Mouse (Mus musculus) embryo, embryonic 11 days (tissue): ENCODE measurements around the gene Vwa2.

Experiments
- DNase-seq: peaks from one replicate; pipeline ENCODE4 v3.0.0-alpha.2; 2015

Gene Vwa2

DNA sequence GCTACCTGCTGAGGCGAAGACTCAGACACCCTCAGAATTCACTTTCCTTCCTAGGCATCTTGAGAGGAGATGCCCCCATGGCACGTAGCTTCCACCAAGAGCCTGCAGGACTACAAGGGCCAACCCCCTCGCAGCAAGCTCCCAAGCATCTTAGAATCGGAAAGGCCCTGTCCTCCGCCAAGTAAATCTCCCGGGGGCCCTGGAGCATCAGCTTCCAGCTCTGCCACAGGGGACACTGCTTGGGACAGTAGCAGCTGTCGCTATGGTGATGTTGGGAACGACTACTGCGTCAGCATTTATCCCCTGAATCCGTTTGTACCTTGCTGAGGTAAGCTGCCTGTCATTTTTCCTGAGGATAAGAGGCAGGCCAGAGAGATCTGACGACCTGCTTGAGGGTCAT, 36.5 kb downstream of the Vwa2 start:
- DNase-seq = no peak

DNA sequence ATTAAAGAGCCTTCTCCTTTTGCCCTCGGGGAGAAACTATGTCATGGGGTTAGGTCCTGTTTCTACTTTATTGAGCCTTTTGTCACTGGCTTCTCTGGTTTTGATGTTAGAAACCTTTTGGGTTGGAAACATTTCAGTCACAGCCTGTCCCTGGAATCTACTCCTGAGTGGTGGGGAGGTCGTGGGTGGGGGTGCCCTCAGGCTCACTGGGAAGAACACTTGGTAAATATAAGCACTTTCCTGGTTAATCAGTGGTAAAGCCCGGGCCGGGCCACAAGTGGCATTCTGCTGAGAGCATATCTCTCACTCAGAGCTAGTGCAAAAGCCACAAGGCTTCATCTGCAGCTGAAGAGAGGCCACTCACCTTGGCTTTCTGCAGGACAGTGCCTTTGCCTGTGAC, 39.7 kb downstream of the Vwa2 start:
- no peak for DNase-seq

DNA sequence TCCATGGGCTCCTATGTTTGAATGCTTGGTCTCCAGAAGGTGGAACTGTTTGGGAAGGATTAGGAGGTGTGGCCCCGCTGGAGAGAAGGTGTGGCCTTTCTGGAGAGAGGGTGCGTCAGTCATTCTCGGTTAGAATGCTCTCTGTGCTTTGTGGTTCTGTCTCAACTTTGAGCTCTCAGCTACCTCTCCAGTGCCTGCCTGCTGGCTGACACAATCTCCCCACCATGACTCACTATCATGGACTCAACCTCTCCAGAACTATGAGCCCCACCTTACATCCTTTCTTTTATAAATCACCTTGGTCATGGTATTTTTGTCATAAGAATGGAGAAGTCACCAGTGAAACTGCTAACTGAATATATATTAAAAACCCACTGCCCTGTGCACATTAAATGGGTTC, 40.6 kb downstream of the Vwa2 start:
- DNase-seq = no peak

DNA sequence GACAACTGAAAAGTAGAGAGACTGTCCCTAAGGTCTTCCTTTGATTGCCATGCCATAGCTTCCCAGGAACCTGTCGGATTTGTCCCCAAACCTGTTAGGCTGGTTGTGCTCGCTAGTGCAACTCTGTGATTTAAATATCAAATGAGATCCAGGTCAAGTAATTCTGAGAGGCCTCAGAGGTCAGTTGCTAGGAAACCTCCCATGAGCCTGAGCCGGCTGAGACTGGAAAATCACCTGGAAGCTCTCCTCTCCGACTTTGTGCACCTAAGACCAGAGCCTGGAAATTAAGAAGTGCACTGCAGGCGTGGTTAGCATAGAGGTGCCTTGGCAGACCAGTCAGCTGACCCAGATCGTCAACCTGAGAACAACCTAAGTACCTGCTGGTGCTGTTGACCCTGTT, 41.0 kb downstream of the Vwa2 start:
- no peak for DNase-seq

DNA sequence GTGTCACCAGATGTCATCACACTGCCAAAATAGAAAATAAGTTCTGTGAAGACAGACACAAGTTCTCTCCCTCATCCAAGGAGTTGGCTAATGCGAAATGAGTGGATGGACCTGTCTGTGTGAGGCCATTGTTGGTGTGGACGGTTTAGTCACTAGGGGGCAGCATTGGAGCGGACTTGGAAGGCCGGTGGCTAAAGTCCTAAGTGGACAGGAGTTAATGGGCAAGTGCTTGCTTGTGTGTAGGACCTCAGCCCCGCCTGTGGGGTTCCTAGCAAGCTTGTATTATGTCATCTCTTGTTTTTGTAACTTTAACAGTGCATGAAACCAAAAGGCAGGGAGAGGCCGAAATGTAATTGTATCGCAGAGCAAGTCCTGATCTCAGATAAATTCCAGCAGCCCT, 45.6 kb downstream of the Vwa2 start:
- DNase-seq = peak; percentile 91

DNA sequence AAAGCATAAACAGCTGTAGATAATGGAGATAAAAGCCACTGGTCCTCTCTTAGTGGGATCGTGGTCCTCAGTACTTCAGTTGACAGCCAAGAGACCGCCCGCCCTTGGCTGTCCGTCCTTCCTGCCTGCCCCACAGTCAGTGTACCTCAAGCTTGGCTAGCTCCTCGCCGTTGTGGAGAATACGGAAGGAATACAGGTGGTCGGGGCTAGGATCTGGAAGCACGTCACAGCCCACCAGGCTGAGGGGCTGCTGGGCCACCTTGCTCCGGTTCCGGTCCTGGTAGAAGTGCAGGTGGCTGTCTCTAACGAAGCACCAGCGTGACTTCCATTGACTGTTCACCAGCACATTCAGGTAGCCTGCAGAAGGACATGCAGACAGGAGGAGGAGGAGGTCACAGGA, 46.2 kb downstream of the Vwa2 start:
- DNase-seq = no peak

DNA sequence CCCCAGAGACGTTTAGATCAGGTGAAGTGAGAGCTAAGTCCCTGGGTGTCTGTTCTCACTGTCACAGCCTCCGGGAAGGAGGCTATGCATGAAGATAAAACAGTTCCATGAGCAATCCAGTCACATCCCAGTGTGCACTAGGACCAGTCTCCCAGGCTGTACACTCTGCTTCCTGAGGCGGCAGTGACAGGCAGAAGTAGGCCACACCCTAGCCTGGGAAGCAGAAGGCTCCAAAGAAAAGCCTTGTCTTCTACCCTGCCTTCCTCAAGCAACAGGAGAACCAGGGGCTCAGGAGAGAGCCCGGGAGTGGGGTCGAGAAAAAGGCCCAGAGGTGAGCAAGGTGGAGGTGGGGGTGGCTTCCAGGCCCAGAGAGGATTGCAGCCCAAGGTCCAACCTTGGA, 47.7 kb downstream of the Vwa2 start:
- no peak for DNase-seq

DNA sequence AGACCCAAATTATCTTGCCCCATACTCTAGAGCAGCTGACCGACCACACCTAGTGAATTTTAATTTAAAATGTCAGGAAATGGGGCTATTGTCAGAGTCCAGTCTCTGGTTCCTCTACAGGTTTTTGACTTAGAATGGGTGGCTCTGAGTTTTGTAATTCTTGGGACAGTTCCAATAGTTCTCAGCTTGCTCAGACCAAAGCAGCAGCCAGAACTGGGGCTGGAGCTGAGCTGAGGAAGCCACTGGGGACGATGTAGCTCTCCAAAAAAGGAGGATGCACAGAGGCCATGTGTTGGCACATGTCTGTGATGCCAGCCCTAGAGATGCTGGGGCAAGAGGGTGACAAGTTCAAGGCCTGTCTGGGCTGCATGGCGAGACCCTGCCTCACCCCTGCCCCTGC, 55.3 kb downstream of the Vwa2 start:
- DNase-seq = no peak

DNA sequence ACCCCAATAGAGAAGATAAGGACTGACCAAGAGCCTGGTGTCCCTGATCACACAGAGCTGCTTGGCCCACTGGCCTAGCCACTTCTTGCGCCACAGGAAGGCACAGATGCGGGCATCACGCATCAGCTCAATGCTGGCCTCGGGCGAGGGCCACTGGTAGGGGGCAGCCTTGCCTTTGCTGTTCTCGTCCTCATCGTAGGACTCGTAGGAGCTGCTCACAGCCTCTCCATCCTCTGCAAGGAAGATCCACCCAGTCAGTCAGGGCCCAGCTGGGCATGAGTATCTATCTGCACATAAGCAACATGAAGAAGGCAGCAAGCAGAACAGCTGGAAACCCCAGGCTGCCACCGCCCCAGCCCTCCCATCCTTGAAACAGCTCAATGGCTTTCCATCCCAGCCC, 56.0 kb downstream of the Vwa2 start:
- no peak for DNase-seq

DNA sequence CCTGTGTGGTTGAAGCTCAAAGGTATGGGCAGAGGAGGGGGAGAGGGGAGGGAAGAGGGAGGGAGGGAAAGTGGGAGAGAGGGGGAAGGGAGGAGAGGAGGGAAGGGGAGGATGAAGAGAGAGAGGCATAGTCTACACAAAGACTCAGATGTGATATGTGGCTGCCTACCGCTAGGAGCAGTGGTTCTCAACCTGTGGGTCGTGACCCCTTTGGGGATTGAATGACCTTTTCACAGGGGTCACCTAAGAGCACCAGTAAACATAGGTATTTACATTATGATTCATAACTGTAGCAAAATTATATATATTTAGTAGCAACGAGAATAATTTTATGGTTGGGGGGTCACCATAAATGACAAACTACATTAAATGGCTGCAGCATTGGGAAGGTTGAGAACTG, 59.8 kb downstream of the Vwa2 start:
- DNase-seq = no peak

DNA sequence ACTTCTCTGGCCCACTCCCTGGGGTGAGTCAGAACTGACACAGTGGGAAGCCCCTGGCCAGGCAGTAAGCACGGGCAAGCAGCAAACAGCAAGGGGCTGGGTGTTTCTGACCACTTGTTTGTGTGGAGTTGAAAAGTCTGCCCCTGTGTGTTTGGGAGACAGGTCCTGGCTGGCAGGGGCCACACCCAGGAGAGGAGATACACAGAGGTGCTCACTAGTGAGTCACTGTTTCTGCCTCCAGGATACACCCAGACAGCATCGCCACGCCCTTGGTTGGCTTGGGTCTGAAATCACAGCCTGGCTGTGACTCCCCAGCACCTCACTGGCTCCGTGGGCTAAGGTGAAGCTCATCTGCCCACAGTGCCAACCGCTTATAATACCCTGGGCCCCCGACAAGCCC, 61.1 kb downstream of the Vwa2 start:
- no peak for DNase-seq

DNA sequence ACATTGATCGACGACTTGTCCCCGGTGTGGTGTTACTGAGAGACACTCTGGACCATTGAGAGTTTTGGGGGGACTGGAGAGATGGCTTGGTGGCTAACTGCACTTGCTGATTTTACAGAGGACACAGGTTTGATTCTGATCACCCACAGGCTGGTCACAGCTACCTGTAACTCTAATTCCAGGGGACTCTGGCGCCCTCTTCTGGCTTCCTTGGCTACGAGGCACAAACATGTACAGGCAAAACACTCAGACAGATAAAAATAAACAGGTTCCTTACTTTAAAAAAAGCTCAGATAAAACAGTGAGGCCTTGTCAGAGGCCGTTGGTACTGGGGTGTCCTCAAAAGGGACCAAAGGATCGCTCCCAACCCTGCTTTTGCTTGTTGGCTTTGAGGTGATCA, 61.7 kb downstream of the Vwa2 start:
- no peak for DNase-seq

DNA sequence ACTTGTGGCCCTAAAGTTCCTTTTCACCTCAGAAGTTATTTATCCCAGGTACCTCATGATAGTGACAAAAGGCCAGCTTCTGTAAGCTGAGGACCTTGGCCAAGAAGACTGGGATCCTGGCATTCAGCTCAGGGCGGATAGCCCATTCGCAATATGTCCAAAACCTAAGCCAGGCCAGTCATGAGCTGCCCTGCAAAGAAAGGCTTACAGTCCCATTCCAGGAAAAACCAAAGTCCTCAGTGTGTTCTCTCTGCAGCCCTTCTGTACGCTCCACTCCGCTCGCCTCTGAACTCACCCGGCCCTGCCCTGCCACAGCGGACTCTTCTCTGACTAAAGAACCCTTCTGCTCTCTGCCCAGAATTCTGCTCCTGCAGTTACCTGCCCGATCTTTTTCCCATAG, 62.2 kb downstream of the Vwa2 start:
- DNase-seq = no peak

DNA sequence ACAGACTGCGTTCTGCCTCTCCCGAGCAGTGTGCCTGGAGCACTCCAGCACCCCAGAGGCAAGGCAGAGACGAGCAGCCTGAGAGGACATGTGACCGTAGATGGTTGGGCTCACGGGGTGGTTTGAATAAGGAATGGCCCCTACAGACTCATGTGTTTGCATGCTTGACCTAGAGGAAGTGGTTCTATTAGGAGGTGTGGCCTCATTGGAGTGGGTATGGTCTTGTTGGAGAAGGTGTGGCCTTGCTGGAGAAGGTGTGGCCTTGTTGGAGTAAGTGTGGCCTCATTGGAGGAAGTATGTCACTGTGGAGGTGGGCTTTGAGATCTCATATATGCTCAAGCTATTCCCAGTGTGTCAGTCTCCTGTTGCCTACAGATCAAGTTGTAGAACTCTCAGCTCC, 63.9 kb downstream of the Vwa2 start:
- DNase-seq = no peak

DNA sequence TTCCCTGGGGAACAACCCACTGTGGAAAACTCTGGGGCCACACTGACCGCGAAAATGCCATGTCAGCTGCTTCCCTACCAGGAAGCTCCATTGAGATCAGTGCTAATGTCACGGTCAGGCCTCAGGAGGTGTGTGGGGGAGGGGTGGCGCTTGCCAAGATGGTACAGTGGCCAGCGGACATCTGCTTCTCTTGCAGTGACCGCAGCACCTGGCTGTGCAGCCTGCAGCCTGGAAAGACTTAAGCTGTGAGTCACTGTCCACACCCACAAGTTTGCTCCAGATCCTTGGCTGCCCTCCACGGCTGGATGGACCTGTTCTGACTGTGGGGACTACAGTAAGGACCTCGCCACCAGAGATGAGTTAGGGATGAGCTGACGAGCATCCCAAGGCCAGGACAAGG, 65.8 kb downstream of the Vwa2 start:
- DNase-seq = peak; percentile 21

DNA sequence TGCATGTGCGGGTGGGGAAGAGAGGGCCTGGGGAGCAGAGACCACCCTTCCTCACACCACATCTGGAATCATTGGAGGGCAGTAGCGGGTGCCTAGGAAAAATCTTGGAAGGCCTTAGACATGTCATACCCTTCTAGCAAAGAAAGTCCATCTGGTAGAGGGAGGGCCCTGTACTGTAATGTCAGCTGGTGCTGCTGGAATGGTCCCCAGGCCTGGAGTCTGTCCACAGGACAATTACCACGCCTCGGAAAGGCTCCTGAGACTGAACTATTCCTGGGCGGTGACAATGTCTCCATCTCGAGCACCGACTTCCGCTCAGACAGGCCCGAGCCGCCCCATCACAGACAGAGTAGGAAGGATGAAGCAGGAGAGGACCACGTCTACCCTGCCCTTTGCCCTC, 66.5 kb downstream of the Vwa2 start:
- DNase-seq = no peak

DNA sequence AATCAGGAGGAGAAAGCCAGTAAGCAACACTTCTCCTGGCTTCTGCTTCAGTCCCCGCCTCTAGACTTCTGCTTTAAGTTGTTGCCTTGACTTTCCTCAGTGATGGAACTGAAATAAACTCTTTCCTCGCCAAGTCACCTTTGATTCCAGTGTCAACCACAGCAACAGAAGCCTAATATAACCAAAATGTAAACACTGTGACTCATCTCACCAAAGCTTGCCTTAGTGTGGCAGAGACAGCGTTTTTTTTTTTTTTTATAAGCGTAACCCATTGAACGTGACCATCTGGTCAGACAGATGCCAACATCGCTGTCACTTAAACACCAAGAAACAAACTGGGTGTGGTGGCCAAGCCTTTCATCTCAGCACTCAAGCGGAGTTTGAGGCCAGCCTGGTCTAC, 68.2 kb downstream of the Vwa2 start:
- no peak for DNase-seq

DNA sequence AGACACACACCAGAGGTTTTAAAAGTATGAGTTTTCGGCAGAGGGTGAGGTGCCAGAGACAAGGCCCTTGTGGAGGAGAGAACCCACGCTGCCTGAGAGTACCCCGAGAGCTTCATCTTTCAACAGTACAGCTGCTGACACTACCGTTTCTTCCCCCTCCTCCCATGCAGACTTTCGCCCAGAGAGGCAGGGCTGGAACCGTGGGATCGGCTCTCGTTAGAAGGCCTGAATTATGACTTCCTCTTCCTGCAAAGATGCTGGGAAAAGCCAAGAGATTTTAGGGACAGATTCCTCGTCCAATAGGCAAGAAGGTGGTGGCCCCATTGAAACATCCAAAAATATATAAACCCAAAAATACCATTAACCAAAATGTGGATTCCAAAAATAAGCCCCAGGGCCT, 70.2 kb downstream of the Vwa2 start:
- no peak for DNase-seq

DNA sequence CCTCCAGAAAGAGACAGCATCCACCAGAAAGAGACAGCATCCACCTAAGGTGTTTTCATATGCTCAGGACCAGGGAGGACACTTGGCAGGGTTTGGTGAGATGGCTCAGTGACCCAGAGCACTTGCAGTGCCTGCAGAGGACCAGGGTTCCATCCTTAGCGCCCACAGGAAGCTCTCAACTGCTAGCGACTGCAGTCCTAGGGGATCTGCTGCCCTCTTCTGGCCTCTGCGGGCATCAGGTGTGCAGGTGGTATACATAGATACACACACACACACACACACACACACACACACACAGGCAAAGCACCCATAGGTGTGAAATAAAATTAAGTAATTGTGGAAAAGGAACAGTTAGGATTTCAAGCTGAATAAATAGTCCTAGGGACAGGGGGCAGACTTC, 70.8 kb downstream of the Vwa2 start:
- DNase-seq = no peak

DNA sequence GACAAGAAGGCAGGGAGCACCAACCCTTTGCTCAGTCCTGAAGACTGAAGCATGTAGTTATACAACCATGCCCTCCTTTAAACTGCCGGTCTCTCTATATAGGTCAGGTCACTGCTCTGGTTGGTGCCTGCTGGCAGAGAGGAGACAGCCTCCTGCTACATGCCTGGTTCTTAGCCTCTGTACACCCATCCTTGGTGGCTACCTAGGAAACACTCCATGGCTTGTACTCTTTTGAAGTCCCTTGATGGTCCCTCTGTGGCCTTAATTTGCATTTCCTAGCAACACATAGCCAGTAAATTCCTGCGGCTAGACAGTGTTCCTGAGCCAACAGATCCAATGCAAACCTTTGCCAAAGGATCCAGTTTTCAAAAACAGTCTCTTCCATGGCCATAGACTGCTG, 71.6 kb downstream of the Vwa2 start:
- no peak for DNase-seq

DNA sequence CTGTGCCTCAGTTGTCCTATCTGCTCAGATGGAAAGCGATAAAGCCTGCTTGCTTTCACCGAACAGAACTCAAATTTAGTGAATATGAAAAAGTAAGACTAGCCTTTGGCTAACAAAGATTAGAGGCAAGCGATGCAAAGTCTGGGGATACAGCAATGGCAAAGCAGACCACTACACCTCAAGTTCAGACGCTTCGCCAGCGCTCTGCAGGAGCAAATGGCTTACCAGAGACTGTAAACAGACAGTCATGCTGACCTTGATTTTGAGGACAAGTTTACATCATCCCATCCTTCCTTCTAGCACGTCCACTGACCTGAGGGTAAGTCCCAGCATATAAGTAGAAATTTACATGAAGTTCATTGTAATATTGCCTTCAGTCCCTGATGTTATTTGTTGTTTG, 72.2 kb downstream of the Vwa2 start:
- DNase-seq = no peak

DNA sequence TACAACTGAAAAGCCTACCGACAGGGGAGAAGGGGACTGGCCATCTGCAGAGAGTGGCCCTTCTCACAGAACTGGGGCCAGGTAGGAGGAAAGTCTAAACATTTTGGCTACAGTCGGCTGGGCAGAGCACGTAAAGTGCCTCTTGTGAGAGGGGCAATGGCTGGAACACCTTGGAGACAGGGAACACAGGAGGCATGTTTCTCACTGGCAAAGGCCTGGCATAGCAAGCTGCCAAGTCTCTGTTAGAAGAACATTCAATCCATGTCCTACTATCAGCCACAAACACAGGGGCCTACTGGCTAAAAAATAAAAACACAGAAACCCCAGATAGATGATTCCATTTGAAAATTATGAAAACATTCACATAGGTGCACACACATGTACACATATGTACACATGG, 72.7 kb downstream of the Vwa2 start:
- no peak for DNase-seq

DNA sequence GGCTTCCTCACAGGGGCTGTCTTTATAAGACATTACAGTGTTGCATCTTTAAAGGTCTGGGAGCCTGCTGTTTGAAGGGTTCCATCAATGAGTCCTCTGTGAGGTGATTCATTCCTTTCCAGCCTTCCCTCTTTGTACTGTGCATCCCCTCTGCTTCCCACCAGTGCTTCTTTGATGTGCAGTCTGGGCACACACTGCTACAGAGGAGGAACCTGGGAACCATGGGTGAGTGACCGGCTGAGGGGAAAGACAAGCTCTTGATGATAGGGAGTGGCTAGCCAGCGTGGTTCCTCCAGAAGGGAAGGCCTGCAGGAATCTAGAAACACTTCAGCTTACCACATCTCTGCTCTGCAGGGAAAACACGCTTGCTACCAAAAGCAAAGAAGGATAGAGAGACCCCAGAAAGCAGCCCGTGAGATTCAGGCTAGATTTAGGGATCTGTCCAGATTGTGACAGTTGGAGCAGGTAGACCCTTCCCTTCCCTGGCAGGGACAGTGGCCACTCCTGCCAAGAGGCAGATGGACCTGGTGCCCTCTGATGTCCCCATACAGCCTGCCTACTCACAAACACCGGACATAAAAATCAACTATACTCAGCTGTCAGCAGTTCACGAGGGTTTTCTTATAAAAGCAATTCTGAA, 74.0 kb downstream of the Vwa2 start:
- DNase-seq = no peak

DNA sequence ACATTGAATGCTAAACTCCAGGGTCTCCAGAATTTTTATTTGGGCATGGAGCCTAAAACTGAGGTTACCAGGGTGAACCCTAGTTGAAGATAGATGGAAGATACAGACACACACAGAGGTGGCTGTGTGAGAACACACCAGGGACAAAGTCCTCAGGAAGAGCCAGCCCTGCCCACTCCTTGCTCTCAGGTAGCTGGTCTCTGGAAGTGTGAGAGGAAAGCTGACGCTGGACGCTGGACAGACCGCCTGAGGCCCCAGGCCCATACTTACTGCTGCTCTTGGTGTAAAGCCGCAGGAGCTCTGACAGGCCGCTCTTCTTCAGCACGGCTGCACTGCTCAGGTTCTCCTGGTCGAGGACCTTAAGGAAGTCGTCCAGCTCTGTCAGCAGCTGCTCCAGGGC, 75.8 kb downstream of the Vwa2 start:
- DNase-seq = no peak

DNA sequence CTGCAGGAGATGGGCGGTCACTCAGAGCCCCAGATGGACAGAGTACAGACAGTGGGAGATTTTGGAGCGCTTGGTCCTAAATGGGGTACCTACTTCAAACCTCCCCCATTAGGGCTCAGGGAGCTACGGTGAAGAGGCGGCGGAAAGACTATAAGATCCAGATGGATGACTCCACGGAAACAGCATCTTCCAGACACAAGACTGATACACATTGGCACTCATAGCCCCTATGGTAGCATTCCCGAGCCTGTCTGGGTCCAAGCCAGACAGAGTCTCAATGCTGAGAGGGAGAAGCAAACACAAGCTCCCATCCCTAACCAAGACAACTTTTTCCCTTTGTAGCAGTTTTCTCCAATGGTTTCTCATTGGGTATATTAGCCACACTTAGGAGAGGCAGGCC, 76.8 kb downstream of the Vwa2 start:
- no peak for DNase-seq

DNA sequence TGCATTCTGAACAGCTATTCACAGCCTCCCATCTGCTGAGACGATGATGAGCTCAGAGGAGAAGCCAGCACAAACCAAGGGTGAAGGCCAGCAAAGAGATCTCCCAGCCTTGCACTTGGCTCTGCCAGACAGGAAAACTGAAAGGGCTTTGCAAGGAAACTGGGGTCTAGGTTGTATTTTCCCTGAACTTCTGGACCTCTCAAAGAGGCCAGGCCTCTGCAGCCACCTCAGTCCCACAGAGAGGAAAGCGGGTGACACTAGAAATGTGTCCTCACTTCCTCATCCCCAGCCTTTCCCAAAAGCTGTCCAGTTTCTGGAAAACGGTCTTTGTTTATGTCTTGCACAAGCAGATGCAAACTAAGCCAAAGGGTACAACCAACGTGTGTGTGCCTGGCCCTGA, 79.8 kb downstream of the Vwa2 start:
- DNase-seq = no peak
